Mouse (Mus musculus) retina, adult 2 months (tissue): Measurements from ENCODE around the gene Sorcs2.

Source experiments
- DNase-seq: peaks from one replicate; pipeline ENCODE4 v3.0.0-alpha.2; 2012; ENCODE audit warnings: low read depth, low spot score

Sorcs2 gene

GRCm38 (mm10) chr5:36075172-36076074 is 322.5 kb downstream of the Sorcs2 start:
- no peak for DNase-seq

GRCm38 (mm10) chr5:36069503-36070360 is 328.2 kb downstream of the Sorcs2 start:
- DNase-seq = no peak

GRCm38 (mm10) chr5:36067651-36068181 is 330.2 kb downstream of the Sorcs2 start:
- DNase-seq = no peak

- DNase-seq = no peak
These were observed 340.1 kb downstream of the Sorcs2 start for GRCm38 (mm10) chr5:36057804-36058322.

GRCm38 (mm10) chr5:36056921-36057320 is 341.0 kb downstream of the Sorcs2 start:
- no peak for DNase-seq

- no peak for DNase-seq
These were observed 342.1 kb downstream of the Sorcs2 start for GRCm38 (mm10) chr5:36055876-36056275.

- DNase-seq = no peak
These were observed 343.4 kb downstream of the Sorcs2 start for GRCm38 (mm10) chr5:36054498-36054897.

GRCm38 (mm10) chr5:36043154-36043553 is 354.8 kb downstream of the Sorcs2 start:
- no peak for DNase-seq

GRCm38 (mm10) chr5:36041756-36042155 is 356.2 kb downstream of the Sorcs2 start:
- no peak for DNase-seq

- DNase-seq = no peak
These were observed 356.7 kb downstream of the Sorcs2 start for GRCm38 (mm10) chr5:36041236-36041562.

GRCm38 (mm10) chr5:36040398-36041235 is 357.3 kb downstream of the Sorcs2 start:
- DNase-seq = no peak

- no peak for DNase-seq
These were observed 358.3 kb downstream of the Sorcs2 start for GRCm38 (mm10) chr5:36039596-36039995.

- DNase-seq = peak; percentile 66
These were observed 364.2 kb downstream of the Sorcs2 start for GRCm38 (mm10) chr5:36033531-36034426.

GRCm38 (mm10) chr5:36025076-36025475 is 372.9 kb downstream of the Sorcs2 start:
- no peak for DNase-seq

- no peak for DNase-seq
These were observed 373.8 kb downstream of the Sorcs2 start for GRCm38 (mm10) chr5:36024003-36024685.

GRCm38 (mm10) chr5:36022361-36022760 is 375.6 kb downstream of the Sorcs2 start:
- DNase-seq = no peak

GRCm38 (mm10) chr5:36021091-36021490 is 376.8 kb downstream of the Sorcs2 start:
- DNase-seq = no peak

- DNase-seq = no peak
These were observed 379.6 kb downstream of the Sorcs2 start for GRCm38 (mm10) chr5:36018366-36018765.

GRCm38 (mm10) chr5:36009405-36009804 is 388.5 kb downstream of the Sorcs2 start:
- no peak for DNase-seq

- peak; percentile 30 for DNase-seq
These were observed 390.3 kb downstream of the Sorcs2 start for GRCm38 (mm10) chr5:36007649-36008048.
